Mouse (Mus musculus) ES-Bruce4 (cell line): ENCODE measurements around the gene Plce1. TPM values are rescaled to one million over a fixed set of nuclear protein-coding genes. Genes with fewer than 3 reads are reported as not detected.

ENCODE experiments used
- H3K27ac ChIP-seq: 2 replicates; pipeline ENCODE4 v1.5.1; 2012; ENCODE audit warnings: low read length, inconsistent platforms; ENCODE audit not compliant: insufficient read depth
- H3K27me3 ChIP-seq: 2 replicates; pipeline ENCODE4 v1.6.1; 2012; ENCODE audit warnings: mild to moderate bottlenecking, low read length, inconsistent platforms; ENCODE audit not compliant: control insufficient read depth, poor library complexity, insufficient read depth, severe bottlenecking
- H3K36me3 ChIP-seq: 2 replicates; pipeline ENCODE4 v1.6.1; 2012; ENCODE audit warnings: inconsistent platforms, mild to moderate bottlenecking, low read length, moderate library complexity; ENCODE audit not compliant: control insufficient read depth, poor library complexity, insufficient read depth, severe bottlenecking
- H3K4me1 ChIP-seq: one replicate; pipeline ENCODE4 v1.8.1; 2011; ENCODE audit warnings: low read length; ENCODE audit not compliant: control insufficient read depth, insufficient read depth
- H3K4me3 ChIP-seq: 2 replicates; pipeline ENCODE4 v1.5.1; 2011; ENCODE audit warnings: low read depth, mild to moderate bottlenecking, low read length
- H3K9ac ChIP-seq: 2 replicates; pipeline ENCODE4 v1.6.1; 2012; ENCODE audit warnings: low read depth, mild to moderate bottlenecking, inconsistent platforms; ENCODE audit not compliant: poor library complexity, severe bottlenecking
- H3K9me3 ChIP-seq: replicated peaks from 2 replicates; pipeline ENCODE4 v1.6.1; 2012; ENCODE audit warnings: mild to moderate bottlenecking, low read length, inconsistent platforms; ENCODE audit not compliant: control insufficient read depth, poor library complexity, insufficient read depth, severe bottlenecking
- CTCF ChIP-seq: IDR thresholded peaks from one replicate; pipeline ENCODE4 v1.8.1; 2011; ENCODE audit warnings: low read depth, low read length
- EP300 ChIP-seq: IDR thresholded peaks from 2 replicates; pipeline ENCODE4 v1.6.1; 2011; ENCODE audit warnings: low read depth, low read length; ENCODE audit not compliant: insufficient read depth
- POLR2A ChIP-seq: IDR thresholded peaks from one replicate; pipeline ENCODE4 v1.8.1; 2011; ENCODE audit warnings: low read length; ENCODE audit not compliant: insufficient read depth
- polyA plus RNA-seq: library from polyadenylated mRNA; stranded (reverse); fragments of >200 nt; gene quantifications from 2 replicates; pipeline ENCODE4 v1.2.4, GENCODE M21; 2011; ENCODE audit warnings: low read depth; ENCODE audit not compliant: missing spikeins, insufficient read depth, insufficient read length

The Plce1 gene
- polyA plus RNA-seq, 1 experiment = 3.7 TPM

- Histone ChIP-seq H3K27ac (no peak overlapping the region), H3K4me3 (no peak overlapping the region), H3K9me3 (no peaks in the 10 kb centered on the region), H3K9ac (no peak overlapping the region), H3K27me3 (no peaks in the 10 kb centered on the region), H3K4me1 (no peaks in the 10 kb centered on the region), H3K36me3 (no peaks in the 10 kb centered on the region)
- no peak for TF ChIP-seq EP300
- TF ChIP-seq CTCF = no peak
- TF ChIP-seq POLR2A = no peak
Measured at GRCm38 (mm10) chr19:38745810-38746491, 265.0 kb downstream of the Plce1 start.

- no peaks in the 10 kb centered on the region for H3K36me3 ChIP-seq
- no peaks in the 10 kb centered on the region for H3K4me1 ChIP-seq
- H3K27me3 ChIP-seq = no peaks in the 10 kb centered on the region
- no peaks in the 10 kb centered on the region for H3K9me3 ChIP-seq
- H3K4me3 ChIP-seq = no peak overlapping the region
- no peak overlapping the region for H3K27ac ChIP-seq
- no peak overlapping the region for H3K9ac ChIP-seq
- TF ChIP-seq POLR2A = no peak
- TF ChIP-seq EP300 = no peak
- TF ChIP-seq CTCF = no peak
Measured at GRCm38 (mm10) chr19:38746492-38747014, 265.6 kb downstream of the Plce1 start.

- no peak overlapping the region for H3K9ac ChIP-seq
Measured at GRCm38 (mm10) chr19:38750192-38750591, 269.3 kb downstream of the Plce1 start.

GRCm38 (mm10) chr19:38757161-38757560 is 276.3 kb downstream of the Plce1 start:
- no peak overlapping the region for H3K27ac ChIP-seq
- no peaks in the 10 kb centered on the region for H3K36me3 ChIP-seq
- no peaks in the 10 kb centered on the region for H3K4me1 ChIP-seq
- H3K9ac ChIP-seq = no peak overlapping the region
- no peak for TF ChIP-seq CTCF
- TF ChIP-seq POLR2A = no peak
- no peak for TF ChIP-seq EP300
- no peaks in the 10 kb centered on the region for H3K27me3 ChIP-seq
- H3K4me3 ChIP-seq = no peak overlapping the region
- no peaks in the 10 kb centered on the region for H3K9me3 ChIP-seq

More at GRCm38 (mm10) chr19:38750192-38750591, 269.3 kb downstream of the Plce1 start:
- H3K27me3 ChIP-seq = no peaks in the 10 kb centered on the region
- H3K27ac ChIP-seq = no peak overlapping the region
- H3K36me3 ChIP-seq = no peaks in the 10 kb centered on the region
- H3K4me1 ChIP-seq = no peaks in the 10 kb centered on the region
- H3K4me3 ChIP-seq = no peak overlapping the region
- H3K9me3 ChIP-seq = no peaks in the 10 kb centered on the region
- TF ChIP-seq EP300 (no peak), POLR2A (no peak), CTCF (no peak)

GRCm38 (mm10) chr19:38758056-38758455 is 277.1 kb downstream of the Plce1 start:
- H3K36me3 ChIP-seq = no peaks in the 10 kb centered on the region
- no peak overlapping the region for H3K9ac ChIP-seq
- H3K4me3 ChIP-seq = no peak overlapping the region
- no peaks in the 10 kb centered on the region for H3K27me3 ChIP-seq
- TF ChIP-seq POLR2A (no peak), CTCF (no peak), EP300 (no peak)
- no peaks in the 10 kb centered on the region for H3K4me1 ChIP-seq
- H3K27ac ChIP-seq = no peak overlapping the region
- no peaks in the 10 kb centered on the region for H3K9me3 ChIP-seq
